Mouse (Mus musculus): ENCODE results near the gene Bcl2l1.

Bcl2l1 gene

DNA sequence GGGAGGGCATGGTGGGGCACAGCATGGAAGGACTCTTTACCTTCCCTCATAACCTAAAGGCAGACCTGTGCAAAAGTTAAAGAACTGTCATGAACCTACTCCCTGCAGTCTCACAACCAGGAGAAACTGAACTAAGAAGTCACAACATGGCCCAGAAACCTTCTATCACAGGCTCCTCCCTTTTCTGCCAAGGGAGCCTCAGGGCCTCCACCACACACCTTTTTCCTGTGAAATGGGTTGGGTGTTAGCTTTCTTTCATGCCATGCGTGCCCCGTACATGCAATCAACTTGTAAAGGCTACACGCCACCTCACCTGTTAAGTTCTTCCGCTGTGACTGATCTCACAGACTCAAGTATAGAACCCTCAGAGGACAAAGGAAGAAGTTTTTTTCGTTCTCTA is 28.4 kb downstream of the Bcl2l1 start:
- no peak for DNase-seq (ENCODE audit: low spot score)

DNA sequence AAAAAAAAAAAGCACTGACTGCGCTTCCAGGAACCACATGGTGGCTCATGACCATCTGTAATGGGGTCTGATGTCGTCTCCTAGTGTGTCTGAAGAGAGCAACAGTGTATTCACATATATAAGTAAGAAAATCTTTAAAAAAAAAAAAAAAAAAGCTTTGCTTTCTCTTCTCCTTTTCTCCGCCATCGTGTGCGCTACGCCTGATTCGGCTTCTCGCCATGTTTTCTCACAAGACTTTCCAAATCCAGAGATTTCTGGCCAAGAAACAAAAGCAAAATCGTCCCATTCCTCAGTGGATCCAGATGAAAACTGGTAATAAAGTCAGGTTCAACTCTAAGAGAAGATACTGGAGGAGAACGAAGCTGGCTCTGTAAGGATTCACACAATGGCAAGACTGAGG is 29.2 kb downstream of the Bcl2l1 start:
- DNase-seq (ENCODE audit: low spot score): no peak

DNA sequence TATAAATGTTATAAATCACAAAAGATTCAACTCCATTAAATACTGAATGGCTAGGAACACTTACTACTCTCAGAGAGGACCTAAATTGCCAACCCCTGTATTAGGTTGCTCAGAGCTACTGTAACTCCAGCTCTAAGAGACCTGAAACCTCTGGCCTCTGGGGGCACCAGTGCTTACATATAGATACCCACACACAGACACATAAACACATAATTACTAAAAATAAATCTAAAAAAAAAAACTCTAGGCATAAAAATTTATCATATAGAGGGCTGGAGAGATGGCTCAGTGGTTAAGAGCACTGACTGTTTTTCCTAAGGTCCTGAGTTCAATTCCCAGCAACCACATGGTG is 30.8 kb downstream of the Bcl2l1 start:
- no peak for DNase-seq (ENCODE audit: low spot score)

DNA sequence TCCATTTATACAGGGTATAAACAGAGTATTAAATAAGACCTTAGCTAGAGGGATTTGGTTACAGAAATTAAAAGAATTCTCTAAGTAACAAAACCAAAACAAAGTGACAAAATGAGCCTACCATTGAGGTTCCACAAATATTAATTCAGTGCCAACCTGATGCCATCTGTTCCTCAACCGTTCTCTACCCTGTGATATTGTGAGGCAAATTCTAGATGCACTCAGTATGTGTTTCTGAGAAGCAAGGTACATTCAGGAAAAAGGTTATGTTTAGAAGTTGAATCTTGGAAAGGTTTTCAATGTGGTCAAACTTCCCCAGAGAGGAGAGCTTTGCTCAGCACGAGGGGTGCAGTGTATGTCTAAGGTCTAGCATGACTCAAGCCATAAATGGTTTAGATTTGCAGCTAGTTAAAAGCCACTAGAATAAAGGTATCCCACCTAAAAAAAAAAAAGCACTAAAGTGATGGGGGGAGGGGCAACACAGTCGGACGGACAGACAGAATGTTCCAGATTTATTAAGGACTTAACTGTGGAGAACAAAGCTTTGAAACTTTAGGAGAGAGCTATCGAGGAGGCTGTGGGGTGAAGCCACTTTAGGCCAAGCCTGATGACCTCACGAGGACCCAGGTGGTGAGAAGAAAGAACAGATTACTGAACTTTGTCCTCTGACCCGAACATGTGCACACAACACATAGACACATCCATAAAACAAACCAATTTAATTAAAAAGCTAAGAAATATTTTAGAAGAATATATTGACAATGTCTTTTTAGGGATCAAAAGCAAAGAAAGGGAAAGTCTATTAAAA is 31.4 kb downstream of the Bcl2l1 start:
- no peak for DNase-seq (ENCODE audit: low spot score)

DNA sequence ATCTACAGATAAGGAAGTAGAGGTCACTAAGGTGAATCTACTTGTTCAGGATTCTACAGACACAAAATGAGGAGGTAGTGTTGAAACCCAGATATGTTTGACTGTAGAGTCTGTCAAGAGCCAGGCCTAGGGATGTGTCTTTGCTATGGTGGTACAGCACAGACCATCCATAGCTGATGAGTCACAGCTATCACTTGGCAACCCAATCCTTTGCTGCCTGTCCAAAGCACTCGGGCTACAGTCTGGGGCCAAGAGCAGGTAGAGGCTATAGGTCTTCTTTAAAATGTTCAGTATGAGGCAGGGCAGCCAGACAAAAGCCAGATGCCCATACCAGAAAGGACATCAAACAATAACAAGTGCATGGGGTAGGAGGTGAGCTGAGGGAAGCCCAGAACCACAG is 33.9 kb downstream of the Bcl2l1 start:
- DNase-seq (ENCODE audit: low spot score): no peak

DNA sequence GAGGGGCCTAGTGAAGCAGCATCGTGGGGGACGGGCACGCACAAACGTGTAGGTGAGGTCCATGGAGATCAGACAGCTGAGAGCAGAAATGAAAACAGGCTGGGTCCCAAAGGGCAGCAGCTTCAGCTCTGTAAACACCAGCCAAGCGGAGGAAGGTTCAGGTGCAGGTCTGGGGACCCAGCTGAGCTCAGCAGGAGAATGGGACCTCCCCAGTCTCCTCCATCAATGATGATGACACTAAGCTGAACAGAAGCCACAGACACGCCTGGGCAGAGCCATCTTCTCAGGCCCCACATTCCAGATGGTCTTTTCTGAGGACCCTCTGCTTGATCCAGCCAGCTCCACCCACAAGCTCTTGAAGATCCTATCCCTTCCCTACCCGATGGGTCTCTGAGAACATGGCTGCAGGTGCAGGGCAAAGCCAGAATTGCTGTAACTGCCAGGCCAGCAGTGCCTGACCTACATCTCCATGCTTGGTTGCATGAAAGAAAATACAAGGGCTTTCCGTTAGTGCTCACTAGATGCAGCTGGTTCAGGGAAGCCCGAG is 37.2 kb downstream of the Bcl2l1 start:
- no peak for DNase-seq (ENCODE audit: low spot score)

DNA sequence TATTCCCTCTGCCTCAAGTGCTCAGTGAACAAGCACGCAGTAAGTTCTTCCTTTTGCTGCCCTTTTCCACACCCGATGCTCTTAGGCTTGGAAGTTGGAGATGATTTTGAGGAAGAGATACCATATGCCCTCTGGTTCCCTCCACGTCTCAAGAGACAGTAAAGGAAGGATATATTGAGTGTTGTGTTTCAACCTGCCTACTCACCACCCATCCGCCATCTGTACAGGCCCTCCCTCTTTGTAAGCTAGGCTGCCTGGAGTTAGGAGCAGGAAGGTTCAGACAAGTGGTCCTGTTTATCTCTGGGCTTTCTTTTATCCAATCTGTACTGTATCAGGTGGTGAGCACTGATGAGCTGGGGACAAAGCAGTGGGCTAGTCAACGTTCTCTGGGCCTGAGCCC is 38.1 kb downstream of the Bcl2l1 start:
- DNase-seq (ENCODE audit: low spot score): no peak

DNA sequence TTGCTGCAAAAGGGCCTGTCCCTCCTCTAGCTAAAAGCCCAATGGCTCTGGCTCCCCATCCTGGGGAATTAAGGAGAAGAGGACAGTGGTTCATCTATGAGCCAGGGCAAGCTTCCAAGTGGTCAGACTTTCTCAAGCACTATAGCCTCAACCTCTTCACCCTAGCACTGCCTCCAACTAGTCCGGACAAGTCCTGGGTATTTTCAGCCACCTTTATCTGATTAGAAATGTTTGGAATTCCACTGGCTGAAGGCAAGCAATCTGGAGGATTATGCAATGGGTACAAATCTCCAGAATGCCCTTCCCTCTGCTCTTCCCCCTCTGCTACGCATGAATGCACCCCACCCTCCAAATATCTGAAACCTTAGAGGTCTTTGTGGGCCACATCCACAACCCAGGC is 39.1 kb downstream of the Bcl2l1 start:
- no peak for DNase-seq (ENCODE audit: low spot score)

DNA sequence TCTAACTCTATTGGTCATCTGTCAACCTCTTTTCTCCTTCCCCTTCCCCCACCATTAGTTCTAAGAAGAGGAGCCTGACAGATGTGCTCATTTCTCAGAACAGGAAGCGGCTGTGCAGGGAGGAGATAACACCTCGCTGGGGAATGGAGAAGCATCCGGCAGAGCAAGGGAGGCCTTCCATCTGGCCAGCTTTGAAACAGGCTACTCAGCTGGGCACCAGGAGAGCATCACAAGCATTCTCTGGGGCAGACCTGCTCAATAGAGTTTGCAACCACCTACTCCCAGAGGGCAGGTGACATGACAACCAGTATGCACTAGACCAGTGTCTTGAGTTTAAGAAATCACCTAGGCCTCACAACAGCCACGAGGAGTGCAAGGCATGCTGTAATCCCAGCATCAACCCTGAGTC is 41.9 kb downstream of the Bcl2l1 start:
- DNase-seq (ENCODE audit: low spot score): no peak

DNA sequence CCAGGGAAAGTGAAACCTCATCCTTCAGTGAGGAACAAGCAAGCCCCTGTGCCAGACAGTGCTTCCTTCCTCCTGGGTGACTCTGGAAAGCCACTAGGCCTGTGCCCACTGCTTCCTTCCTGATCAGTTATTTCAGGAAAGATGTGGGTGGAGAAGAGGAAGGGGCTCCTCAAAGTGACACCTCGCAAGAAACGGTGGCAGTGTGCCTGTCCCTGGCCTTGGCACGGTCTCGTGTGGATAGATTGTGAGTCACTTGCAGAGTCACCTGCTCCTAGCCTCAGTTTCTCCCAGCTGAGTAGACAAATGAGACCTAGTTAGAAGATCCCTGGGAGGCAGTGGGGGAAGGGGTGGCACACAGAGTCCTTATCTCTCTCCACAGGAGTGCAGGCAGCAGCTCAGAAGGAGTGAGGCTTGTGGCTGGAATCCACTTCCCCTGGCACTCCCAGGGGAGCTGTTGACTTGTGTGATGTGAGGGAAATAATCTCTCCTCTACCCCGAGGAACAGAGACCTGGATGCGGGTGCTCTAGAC is 42.6 kb downstream of the Bcl2l1 start:
- DNase-seq (ENCODE audit: low spot score): no peak

DNA sequence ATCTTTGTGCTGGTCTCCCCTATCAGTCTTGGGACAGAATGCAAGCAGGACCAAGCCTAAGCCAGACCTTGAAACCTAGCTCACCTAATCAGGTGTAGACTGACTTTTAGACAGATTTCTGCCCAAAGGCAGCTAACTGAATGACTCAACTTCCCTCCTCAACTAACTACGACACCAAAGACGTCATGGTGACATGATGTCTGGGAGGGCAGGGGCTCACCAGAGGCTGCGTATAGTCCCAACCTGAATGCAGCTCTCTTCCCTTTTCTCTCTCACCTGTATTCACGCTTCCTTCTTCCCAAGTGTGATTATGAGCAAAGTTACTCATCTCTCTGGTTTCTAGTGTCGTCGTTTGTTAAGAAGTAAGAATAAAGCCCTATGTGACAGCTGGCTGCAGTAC is 44.0 kb downstream of the Bcl2l1 start:
- DNase-seq (ENCODE audit: low spot score): no peak

DNA sequence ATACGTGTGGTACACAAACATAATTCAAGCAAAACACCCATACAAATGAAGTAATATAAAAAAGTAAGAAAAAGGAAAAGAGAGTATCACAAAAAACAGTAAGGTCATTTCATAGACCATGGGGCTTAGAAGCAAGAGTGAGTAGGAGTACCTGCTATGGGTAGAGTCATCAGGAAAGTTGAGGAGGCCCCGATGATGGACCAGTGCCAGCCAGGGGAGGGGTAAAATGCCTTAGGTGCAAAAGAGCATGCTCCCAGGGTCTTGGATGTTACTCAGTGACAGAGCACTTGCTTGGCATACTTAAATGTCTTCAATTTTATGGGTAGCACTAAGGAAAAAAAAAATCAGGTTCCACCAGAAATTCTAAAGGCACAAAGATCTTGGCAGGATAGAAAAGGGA is 44.4 kb downstream of the Bcl2l1 start:
- no peak for DNase-seq (ENCODE audit: low spot score)

DNA sequence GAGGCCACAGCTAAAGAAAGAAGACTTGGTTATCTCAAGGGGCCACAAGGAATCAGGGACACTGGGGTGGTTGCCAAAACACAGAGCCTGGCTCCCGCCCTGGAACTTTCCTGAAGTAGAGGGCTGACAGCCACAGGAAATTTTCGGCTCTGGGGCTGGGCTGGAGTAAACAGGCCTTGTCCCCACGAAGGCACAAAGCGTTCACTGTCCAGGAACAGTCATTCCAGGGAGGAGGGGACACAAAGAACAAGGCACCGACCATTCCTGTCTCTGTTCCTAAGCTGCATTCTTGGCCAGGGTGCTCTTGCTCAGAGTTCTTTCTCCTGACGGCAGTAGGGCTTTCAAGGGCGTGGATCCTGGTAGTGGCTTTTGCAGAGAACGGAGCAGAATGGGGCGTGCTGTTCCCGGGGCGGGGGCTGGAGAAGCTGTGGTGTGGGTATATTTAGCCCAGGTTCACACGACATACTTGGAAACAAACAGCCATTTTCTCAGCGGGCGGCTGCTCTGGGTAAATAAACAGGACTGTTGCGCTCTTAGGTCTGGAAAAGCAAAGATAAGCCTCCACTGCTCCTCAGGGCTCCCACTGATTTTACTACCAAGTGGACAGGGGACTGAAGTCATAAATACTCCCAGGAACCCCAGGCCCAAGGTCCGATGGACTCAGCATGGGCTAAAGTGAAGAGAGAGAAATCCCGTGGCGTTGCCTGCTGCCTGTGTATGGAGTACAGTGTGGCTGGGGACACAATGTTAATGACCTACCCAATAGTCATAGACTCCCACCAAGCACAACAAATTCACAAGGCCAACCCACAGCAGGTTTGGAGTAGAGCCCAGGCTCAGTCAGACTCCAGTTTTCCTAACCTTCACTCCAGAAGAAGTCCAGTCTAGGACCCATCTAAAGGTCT is 45.8 kb downstream of the Bcl2l1 start:
- peak; percentile 71 for DNase-seq (ENCODE audit: low spot score)

DNA sequence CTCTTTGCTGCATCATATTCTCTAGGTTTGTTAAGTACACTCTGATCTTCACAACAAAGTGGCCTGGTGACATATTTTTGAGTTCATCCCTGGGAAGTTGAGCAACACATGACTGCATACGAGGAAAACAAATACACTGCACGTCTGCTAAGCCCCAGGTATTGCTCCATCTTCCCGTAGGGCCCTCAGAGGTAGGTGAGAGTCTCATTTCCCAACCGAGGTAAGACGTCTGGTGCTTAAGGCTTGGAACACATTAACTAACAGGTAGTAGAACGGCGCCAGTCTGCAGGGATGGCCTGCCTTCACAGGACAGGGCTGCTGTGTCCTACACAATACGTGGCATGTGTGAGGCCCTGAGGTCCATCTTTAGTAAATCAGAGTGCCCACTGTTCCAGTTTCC is 46.9 kb downstream of the Bcl2l1 start:
- DNase-seq (ENCODE audit: low spot score): no peak

DNA sequence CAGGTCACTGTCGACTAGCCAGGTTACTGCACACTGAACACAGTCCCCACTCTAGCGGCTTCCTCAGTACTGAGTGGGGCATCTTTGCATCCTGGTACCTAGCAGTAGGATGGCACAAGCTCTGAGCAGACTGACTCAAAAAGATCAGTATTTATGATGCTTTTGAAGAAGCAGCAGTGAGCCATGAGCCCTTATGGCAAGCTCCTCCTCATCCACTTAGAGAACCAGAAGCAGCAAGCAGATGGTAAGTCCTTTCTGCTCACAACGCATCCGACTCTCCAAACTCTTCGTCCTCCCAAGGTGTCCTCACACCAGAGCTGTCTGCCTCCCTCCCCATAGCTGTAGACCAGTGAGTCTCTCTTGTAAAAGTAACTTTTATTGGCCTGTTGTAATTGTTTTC is 48.3 kb downstream of the Bcl2l1 start:
- DNase-seq (ENCODE audit: low spot score): no peak

DNA sequence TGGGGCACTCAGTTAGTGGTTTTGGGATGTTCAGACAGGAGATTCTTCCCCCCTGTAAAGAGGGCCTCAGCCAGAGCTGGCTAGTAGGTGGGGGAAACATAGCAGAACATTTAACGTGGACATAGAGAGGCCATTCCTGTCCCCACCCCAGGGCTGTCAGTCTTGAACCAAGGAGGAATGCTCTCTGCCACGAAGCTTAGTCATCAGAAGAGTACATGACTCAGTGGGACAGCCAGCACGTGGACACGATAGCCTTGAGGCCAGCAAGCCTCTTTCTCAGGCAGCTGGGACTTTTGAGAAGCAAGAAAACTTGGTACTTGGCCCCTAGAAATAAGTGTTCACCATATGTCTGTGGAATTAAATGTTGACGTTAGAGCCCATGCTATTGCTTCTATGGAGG is 48.9 kb downstream of the Bcl2l1 start:
- no peak for DNase-seq (ENCODE audit: low spot score)

DNA sequence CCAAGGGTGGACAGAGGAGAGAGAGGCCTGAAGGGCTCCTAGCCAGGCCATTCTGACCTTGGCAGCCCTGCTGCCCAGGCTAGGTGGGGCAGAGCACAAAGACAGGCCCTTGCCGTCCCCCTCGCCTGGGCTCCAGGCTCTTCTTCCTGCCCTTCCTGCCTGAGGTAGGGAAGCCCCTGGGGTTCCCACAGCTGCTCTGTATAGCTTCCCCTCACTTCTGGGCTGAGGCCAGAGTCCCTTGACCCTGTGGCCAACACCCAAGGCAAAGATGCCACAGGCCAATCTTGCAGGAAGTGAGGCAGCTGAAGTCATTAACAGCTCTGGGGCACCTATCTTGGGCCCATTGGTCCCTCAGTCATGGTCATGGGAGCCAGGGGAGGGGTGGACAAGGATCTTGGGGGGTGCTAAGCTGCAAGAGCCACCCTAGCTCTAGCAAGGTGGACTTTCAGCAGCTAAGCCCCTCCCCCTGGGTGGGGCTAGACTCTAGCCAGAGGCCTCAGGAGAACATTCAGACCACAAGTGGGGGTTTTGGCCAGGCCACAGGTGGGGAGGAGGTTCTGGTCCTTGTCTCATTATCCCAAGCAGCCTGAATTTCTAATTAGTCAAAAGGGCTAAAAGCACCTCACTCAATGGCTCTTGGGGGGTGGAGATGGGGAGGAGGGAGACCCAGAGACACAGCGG is 50.4 kb downstream of the Bcl2l1 start:
- no peak for DNase-seq (ENCODE audit: low spot score)

DNA sequence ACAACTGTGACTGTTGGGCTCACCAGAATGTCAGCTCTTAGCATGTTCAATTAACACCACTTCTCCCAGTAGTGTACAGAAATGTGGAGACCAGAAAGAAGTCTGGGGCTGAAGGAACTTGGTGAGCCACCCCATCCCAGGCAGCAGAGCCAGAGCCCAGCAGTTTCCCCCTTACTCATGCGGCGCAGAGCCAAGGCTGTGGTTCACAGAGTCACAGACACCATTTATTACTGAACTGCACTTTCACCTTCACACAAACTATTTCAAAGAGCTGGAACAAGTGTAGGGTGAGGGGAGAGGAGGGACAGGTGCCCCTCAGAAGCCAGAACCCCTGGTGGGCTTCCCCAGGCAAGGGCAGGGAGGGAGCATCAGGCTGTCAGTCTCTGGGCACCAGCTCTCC is 51.1 kb downstream of the Bcl2l1 start:
- no peak for DNase-seq (ENCODE audit: low spot score)

DNA sequence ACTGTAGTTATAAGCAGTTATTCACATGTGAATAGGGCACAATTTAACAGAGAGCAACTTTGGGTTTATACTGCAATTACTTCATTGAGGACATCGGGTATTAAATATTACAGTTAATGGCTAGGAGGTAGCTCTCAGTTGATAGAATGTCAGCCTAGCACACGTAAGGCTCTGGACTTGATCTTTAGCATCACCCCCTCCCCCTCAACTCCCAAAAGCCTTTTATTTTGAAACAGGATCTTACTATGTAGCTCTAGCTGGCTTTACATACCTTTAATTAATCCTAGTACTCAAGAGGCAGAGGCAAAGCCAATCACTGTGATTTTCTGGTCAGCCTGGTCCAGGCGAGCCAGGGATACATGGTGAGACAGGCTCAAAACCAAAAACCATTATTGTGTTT is 54.4 kb downstream of the Bcl2l1 start:
- no peak for DNase-seq (ENCODE audit: low spot score)

DNA sequence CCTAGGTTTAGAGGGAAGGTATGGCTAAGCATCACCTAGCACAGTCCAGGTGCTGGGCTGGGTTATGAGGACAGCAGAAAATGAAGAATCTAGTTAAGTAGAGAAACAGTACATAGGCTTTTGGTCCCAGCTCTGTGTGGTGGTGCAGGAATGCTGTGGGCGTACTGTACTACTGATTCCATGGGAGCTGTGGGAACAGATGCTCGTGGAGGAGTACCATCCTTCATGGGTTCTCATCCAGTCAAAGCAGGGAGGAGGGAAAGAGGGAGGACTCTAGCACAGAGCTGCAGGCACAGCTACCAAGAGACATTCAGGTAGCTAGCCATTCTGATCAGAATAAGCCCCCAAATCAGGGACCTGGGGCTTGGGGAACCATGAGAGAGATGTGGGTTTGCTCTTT is 55.1 kb downstream of the Bcl2l1 start:
- no peak for DNase-seq (ENCODE audit: low spot score)

DNA sequence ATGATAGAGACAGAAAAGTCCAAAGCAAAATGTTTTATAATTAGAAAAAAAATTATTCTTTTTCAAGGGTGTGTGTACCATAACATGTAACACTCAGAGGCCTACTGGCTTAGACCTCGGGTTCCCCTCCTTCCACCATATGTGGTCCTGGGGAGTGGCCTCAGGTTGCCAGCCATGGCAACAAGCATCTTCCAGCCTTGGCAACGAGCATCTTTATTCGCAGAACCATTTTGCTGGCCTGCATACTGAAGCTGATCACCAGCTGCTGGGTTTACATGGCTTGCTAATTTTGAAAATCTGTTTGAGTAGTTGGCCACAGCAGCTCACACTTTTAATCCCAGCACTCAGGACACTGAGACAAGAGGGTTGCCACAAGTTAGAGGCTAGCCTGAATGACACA is 55.5 kb downstream of the Bcl2l1 start:
- DNase-seq (ENCODE audit: low spot score): no peak

DNA sequence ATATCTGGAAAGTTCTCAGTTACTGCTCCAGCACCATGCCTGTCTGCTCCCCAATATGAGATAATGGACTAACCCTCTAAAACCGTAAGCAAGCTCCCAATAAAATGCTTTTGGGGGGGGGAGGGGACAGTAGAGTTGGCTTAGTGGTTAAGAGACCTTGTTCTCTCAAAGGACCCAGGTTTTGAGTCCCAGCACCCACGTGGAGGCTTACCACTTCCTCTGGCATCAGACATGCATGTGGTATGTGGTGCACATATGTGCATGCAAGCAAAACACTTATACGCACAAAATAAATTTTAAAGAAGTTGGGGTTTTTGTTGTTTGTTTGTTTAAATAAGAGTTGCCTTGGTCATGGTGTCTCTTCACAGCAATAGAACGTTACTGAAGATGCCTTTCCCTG is 56.2 kb downstream of the Bcl2l1 start:
- DNase-seq (ENCODE audit: low spot score): no peak

All from ovary, postnatal 36 days (tissue).